Mouse (Mus musculus) urinary bladder, postnatal 36 days (tissue): Measurements from ENCODE around the gene Krt35.

Experiments
- DNase-seq, 2 experiments: peaks; one replicate each; pipeline ENCODE4 v3.0.0; 2022; ENCODE audit warnings: low spot score in 2 of 2, mixed read lengths in 1 of 2

Gene Krt35

DNA sequence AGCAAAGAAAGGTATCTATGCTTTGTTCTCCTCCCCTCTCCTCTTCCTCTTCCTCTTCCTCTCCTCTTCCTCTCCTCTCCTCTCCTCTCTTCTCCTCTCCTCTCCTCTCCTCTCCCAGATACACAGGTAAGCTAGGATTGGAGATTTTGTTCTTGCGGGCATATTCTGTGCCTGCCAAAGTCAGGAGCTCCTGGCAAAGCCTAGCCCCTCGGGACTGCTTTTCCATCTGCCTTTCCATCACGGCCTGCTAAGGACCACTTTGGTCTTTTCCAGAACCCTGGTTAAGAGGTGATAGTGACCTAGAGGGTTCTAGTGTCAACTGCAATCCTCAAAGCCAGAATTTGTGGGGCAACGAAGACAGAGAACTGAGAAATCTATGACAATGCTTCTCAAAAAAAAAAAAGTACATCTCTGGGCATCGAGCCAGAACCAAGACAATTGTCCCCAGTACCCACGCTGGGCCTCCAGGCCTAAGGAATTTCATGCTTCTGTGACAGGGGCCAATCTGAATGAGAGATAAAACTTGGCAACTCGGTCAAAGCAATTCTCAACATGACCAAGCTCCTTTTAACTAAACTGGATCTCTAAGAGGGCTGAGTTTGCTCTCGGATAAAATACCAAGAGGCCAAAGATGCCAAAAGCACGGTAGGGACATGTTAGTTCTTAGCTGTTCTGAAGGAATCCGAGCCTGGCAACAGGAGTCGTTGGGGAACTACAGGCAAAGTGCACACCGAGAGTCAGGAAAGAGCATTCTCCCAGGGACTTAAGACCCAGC, 29.6 kb downstream of the Krt35 start:
- DNase-seq = no peak

DNA sequence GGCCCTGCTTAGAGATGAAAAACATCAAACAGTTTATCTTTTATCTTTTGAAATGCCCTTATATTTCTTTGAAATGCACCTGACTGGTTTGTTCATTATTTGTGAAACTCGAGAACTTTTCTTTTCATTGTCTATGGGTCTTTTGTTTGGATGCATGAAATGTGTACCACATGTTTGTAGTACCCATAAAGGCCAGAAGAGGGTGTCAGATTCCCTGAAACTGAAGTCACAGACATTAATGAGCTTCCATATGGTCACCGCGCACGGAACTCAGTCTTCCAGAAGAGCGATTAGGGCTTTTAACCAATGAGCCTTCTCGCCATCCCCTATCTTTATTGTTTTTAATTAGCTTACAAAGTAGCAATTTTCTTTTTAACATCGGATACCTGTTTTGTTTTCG, 37.2 kb downstream of the Krt35 start:
- DNase-seq = no peak

DNA sequence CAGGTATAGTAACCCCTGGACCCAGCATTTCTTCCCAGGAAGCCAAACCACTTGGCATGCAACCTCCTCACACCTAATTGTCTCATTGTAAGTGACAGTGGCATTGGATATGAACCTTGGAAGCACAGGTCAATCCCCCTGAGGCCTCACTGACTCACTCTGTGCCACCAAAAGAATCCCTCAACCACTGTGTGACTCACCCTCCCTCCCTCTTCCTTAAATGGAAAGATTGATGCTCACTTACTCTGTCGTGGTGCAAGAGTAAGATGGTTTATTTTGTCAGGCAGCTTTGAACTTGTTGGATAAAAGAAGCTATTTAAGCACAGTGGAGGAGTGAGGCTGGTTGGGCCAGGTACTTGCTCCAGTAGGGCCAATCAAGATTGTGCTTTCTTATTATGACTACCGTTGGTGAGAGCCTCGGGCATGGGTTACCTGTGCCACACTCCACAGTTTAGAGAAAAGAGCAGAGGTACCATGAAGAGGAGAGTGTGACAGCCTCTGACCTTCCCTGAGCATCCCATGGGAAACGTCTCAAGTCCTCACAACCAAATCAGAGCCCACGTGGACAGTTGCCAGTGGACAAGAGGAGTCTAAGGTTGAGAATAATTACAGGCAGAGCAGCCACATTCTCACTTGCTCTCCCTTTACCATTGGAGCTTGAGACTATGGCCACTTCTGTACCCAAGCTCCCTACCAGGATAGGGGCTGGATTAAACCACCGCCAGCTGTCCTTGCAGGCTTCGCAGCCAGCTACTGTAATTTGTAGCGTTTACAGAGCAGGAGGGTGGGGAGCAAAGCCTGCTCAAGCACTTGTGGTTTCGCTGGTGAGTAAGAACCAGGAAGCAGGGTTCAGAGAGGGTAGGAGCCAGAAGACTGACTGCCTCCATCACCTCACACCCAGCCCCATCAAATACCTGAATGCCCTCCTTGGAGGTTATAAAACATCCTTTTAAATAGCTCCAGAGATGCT, 40.1 kb downstream of the Krt35 start:
- no peak for DNase-seq

DNA sequence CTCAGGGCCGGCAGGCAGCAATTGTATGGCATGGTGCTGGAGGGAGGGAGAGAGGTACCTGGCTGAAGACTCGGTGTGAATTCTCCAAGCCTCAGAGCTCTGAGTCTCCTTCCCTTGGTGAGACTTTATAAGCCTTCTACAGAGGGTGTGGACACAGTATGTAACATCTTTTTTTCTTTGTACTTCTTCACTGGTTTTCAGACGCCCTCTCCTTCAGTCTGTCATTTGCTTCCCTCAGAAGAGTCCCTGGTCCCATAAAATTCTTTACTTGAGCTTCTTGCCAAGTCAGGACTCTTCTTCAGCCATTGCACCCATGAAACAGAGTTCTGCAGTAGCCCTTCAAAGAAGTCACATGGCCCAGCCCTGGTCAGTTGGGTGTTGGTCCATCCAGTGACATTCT, 45.6 kb downstream of the Krt35 start, which contains the start of gene Krt31:
Gene Krt31, minus strand, starts transcription at position 101 of the 400 bp plus-strand sequence.
- no peak for DNase-seq

DNA sequence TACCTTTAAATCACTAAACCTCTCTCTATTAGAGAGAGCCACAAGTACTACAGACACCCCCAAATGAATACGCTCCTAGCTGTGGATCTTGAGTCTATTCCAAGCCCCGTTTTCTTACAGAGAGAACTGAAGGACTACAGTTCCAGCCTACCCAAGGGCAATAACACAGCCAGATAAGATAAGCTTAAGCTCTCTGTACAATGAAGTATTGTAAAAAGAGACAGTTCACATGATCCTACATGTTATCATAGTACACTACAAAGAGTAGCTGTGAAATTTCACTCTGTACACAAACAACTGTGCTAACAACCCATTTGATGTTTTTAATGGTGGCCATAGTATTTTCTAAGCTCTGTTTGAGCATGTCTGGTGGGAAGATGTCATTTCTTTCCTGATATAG, 48.8 kb downstream of the Krt35 start:
- no peak for DNase-seq

DNA sequence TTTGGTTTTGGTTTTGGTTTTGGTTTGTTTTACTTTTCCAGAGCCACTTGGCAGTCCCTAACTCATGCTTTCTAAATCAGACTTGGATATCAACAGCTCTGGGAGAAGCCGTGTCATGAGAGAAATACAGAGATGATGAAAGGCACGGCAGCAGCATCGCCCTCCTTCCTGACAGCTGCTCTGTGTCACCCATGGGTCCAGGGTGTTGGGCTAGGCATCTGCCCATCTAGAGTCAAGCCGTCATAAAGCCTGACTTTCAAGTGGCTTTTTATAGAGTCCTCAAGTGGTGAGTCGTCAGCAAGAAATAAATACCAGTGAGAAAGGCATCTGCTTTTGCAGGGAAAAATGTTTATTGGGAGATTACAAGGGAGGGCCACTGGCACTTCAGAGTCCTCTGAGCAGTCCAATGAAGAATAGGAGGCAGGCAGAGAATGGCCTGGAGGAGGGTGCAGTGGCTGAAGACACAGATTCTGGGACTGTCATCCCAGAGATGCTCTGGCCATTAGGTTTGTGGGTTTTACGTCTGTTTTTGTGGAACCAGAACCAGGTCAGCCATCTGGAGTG, 49.7 kb downstream of the Krt35 start:
- DNase-seq = no peak
